Mouse (Mus musculus) embryonic facial prominence, embryonic 12.5 days (tissue): ENCODE measurements around the gene Gm10147. TPM values are rescaled to one million over a fixed set of nuclear protein-coding genes. Genes with fewer than 3 reads are reported as not detected.
"Not testable (repeated sequence)": the region's sequence is repeated elsewhere in the genome, so short reads cannot be mapped to it uniquely, and the experiment has no call there.

Experiments
- ATAC-seq: fragments of 200-750 bp; cut with Nextera tagmentation; 2 replicates; pipeline ENCODE4 v1.8.0; 2017; ENCODE audit not compliant: insufficient number of reproducible peaks, insufficient read depth, low FRiP score, low TSS enrichment
- H3K27ac ChIP-seq: fragments of 300-500 bp; sonication (generic); 2 replicates; pipeline ENCODE4 v1.5.1; 2016; ENCODE audit warnings: mild to moderate bottlenecking
- H3K27me3 ChIP-seq: fragments of 300-500 bp; sonication (generic); 2 replicates; pipeline ENCODE4 v1.6.1; 2016; ENCODE audit warnings: mild to moderate bottlenecking, moderate library complexity
- H3K36me3 ChIP-seq: fragments of 300-500 bp; sonication (generic); 2 replicates; pipeline ENCODE4 v1.6.1; 2016; ENCODE audit warnings: mild to moderate bottlenecking
- H3K4me1 ChIP-seq: fragments of 300-500 bp; sonication (generic); 2 replicates; pipeline ENCODE4 v1.6.1; 2016
- H3K4me2 ChIP-seq: fragments of 300-500 bp; sonication (generic); replicated peaks from 2 replicates; pipeline ENCODE4 v1.6.1; 2016; ENCODE audit warnings: mild to moderate bottlenecking, moderate library complexity
- H3K4me3 ChIP-seq: fragments of 300-500 bp; sonication (generic); 2 replicates; pipeline ENCODE4 v1.5.1; 2016; ENCODE audit warnings: mild to moderate bottlenecking
- H3K9ac ChIP-seq: fragments of 300-500 bp; sonication (generic); 2 replicates; pipeline ENCODE4 v1.6.1; 2016; ENCODE audit warnings: mild to moderate bottlenecking, moderate library complexity
- H3K9me3 ChIP-seq: fragments of 300-500 bp; sonication (generic); 2 replicates; pipeline ENCODE4 v1.6.1; 2016; ENCODE audit warnings: mild to moderate bottlenecking, moderate library complexity
- whole genome bisulfite sequencing: fragments of 180-500 bp; shearing (Covaris S2); methylation state at CpG from one replicate; pipeline ENCODE4 v1.1.7; 2016; 5-methylcytosine and 5-hydroxymethylcytosine counted together
- microRNA-seq: library from miRNA; unstranded; fragments of <30 nt; microRNA quantifications from one replicate; pipeline ENCODE4, GENCODE M21; 2017
- polyA plus RNA-seq: library from polyadenylated mRNA; unstranded; fragments of >200 nt; fragmentation: Nextera tagmentation; extraction: Ambion mirVana; gene quantifications from 2 replicates; pipeline ENCODE4 v1.2.1, GENCODE M21; 2016

Gm10147 gene
- not detected in 2 replicates for polyA plus RNA-seq

- not testable (repeated sequence) for H3K4me2 ChIP-seq, H3K4me1 ChIP-seq, ATAC-seq, H3K9ac ChIP-seq, H3K4me3 ChIP-seq, H3K27ac ChIP-seq, H3K36me3 ChIP-seq, H3K27me3 ChIP-seq, H3K9me3 ChIP-seq
- WGBS = no CpG with 5 or more reads among the region's 7 CpGs
Observed at GRCm38 (mm10) chrX:28607742-28608141, at the start of gene Gm10147. Gene Gm10147 (minus strand): TSS chrX:28607842.

Small RNAs within 50 kb of the gene (microRNA-seq; reads per million reads assigned to microRNA genes)
- not detected for gene Gm44499
